Mouse (Mus musculus) urinary bladder, adult 18-20 months (tissue): ENCODE measurements around the gene Ptgis.

Source experiments
- DNase-seq, 2 experiments: peaks; one replicate each; pipeline ENCODE4 v3.0.0; 2022; ENCODE audit warnings: low spot score in 2 of 2, mixed read lengths in 2 of 2

The Ptgis gene

DNA sequence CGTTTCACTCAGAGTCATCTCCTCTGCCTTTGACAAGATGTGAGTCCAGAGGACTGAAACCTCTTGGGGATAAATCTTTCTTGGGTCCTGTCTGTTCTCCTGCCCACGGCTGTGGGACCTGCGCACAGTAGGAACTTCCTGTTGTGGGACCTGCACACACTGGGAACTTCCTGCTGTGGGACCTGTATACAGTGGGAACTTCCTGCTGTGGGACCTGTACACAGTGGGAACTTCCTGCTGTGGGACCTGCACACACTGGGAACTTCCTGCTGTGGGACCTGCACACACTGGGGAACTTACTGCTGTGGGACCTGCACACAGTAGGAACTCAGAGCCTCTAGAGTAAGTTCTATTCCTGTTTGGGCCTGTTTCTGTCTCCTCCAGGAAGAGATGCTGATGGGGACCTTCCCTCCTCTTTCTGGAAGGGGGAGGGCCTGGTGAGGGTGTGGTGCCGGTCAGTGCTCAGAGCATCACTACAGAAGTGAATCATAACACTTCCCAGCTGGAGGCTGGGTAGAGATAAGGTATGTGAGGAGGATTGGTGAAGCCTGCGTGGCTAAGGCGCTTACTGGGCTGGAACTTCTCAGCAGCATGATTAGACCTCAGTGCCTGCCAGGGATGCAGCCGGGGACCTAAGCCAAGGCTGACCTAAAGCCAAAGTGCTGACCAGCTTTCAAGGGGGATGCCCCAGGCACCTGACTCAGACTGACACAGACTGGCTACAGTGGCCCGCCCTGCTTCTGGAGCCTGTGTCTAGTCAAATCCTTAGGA is 22.8 kb upstream of the Ptgis start:
- DNase-seq: peak in 1 of 2 experiments; percentile 84

GRCm38 (mm10) chr2:167262433-167262832 is 22.0 kb upstream of the Ptgis start:
- no peak for DNase-seq

DNA sequence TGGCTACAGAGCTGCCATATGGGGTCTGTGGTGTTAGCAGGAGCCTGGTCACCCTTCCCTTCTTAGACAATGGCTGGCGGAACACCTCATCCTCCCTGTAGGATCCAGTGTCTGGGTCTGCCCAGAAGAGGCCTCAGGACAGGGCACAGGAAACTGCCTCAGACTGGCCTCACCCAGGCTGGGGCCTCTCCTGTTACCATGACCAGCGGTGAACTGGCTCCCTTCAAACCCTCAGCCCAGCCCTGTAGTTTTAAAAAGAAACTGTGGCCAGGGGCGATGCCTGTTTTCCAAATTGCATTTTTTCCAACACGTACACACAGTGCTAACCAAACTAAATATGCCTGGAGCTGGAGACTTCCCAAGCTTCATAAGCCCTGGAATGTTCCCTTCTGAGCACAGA is 20.7 kb upstream of the Ptgis start:
- no peak for DNase-seq

DNA sequence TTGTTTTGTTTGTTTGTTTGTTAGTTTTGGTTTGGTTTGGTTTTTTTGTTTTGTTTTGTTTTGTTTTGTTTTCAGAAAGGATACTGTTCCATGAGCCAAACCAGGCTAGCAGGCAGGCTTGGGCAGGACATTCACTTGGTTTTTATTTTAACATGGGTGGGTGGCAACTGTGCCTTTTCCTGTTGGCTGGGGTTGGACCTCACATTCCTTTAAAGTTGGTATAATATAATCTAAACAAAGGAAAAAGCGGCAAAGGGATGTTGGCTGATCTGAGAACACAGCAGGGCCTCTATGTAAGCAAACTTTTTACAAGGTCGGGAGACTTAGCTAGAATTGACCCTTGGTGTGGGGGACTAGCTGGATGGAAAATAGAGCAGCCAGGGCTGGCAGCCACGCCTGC is 17.4 kb upstream of the Ptgis start:
- no peak for DNase-seq

GRCm38 (mm10) chr2:167254808-167255207 is 14.4 kb upstream of the Ptgis start:
- DNase-seq: no peak

- peak in 1 of 2 experiments; percentile 81 for DNase-seq
These were observed 13.8 kb upstream of the Ptgis start for GRCm38 (mm10) chr2:167254185-167254584.

- no peak for DNase-seq
These were observed 13.1 kb upstream of the Ptgis start for GRCm38 (mm10) chr2:167253476-167253875.

GRCm38 (mm10) chr2:167252057-167252687 is 11.8 kb upstream of the Ptgis start:
- no peak for DNase-seq

GRCm38 (mm10) chr2:167250736-167251337 is 10.4 kb upstream of the Ptgis start:
- DNase-seq: no peak

- no peak for DNase-seq
These were observed 9.8 kb upstream of the Ptgis start for GRCm38 (mm10) chr2:167250003-167250735.

- DNase-seq: peak in 1 of 2 experiments; percentile 50
These were observed 9.2 kb upstream of the Ptgis start for GRCm38 (mm10) chr2:167249591-167249990.

GRCm38 (mm10) chr2:167247823-167248222 is 7.4 kb upstream of the Ptgis start:
- no peak for DNase-seq

GRCm38 (mm10) chr2:167246704-167247103 is 6.3 kb upstream of the Ptgis start:
- DNase-seq: no peak

DNA sequence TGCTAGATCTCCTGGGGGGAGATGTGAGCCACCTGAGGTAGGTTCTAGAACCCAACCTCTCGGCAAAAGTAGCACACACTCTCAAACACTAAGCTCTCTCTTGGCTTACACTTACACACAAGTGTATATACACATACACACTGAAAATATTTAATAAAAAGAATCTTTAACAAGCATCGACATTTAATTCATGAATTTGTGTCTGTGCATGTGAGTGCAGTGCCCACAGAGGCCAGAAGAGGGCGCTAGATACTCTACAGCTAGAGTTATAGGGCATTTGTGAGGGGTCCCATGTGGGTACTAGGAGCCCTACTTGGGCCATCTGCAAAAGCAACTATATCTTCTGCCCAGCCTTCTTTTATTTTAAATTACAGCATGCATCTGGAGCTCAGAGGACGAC is 4.5 kb upstream of the Ptgis start:
- no peak for DNase-seq

DNA sequence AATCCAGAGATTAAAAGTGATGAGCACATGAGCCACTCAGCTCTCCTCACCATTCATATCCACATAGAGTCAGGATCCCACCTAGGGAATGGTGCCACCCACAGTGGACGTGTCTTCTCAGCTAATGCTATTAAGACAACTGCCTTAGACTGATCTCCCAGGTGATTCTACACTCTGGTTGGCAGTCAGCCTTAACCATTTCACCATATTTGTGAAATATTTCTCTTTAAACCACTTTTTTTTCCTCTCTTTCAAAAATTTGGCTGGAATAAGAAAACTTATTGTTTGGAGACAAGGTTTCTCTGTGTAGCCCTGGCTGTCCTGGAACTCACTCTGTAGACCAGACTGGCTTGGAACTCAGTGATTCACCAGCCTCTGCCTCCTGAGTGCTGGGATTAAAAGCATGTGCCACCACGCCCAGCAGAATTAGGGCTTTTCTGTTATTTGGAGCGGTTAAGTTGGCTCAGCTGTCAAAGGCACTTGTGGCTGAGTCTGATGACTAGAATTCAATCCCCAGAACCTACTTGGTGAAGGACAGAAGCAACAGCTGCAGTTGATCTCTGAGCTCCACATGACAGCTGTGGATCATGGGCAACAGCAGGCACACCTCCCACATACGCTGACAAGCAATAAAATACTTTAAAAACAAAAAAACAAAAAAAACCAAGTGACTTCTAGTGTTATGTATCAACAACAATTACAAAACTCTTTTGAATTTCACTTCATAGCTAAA is 3.6 kb upstream of the Ptgis start:
- no peak for DNase-seq

DNA sequence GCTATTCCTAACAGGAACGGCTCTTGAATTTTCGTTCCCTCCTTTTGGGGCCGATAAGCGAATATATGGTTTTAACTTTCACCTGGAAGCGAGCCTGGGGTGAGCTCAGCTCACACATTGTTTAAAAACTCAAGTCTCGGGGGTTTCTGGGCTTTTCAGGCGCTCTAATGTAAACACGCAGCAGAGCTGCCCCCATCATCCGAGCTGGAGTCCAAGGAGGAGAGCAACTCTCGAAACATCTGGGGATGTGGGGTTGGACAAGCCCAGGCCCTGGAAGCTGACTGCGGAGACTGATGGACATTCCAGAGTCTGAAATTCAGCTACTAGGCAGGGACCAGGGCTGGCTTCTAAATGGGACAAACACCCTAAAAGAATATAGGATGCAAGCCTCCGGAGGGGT is 1.1 kb downstream of the Ptgis start:
- DNase-seq: no peak

- DNase-seq: no peak
These were observed 3.2 kb downstream of the Ptgis start for GRCm38 (mm10) chr2:167237224-167237623.

GRCm38 (mm10) chr2:167236174-167236573 is 4.2 kb downstream of the Ptgis start:
- DNase-seq: no peak

DNA sequence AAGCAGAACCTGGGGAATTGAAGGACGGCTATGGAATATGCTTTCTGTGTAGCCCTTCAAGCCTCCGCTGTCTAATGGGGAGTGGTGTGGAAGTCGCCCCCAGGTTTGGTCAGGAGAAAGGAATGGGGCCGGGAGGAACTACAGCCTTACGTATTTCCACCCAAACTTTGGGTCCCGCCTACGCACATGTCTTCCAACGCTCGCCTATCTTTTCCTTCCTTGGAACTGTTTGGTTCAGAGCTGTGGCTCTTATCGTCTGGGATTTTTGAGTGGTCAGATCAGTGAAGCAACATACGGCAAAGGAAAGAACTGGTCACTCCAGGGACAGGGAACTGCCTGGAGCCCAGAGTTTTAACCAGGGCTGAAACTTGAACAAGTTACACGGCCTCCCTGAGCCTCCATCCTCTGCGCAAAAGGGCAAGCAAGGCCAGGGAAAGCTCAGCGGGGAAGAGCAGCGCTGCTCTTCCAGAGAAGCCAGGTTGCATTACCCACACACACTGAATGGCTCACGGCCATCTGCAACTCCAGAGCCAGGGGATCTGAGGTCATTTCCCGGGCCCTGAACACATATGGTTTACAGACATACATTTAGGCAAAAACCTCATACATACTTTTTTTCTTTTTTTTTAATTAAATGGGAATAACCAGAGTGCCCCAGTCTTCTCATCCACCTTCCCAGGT is 4.9 kb downstream of the Ptgis start:
- peak in 1 of 2 experiments; percentile 66 for DNase-seq

DNA sequence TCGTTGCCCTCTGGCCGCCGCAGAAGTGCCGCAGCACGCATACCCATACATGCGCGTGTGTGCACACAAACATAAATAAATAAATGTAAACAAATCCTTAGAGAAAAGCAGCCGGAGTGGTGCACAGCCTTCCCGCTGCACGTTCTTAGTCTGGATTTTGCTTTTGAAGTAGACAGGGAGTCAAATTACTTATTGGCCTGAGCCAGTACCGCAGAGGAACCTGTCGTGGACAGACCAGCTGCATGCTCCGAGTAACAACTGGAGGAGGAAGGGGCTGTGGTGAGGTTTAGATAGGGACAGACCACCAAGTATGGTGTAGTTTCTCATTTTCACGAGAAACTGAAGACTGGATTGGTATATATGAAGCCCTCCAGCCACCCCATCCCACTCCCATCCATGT is 6.6 kb downstream of the Ptgis start:
- DNase-seq: no peak

DNA sequence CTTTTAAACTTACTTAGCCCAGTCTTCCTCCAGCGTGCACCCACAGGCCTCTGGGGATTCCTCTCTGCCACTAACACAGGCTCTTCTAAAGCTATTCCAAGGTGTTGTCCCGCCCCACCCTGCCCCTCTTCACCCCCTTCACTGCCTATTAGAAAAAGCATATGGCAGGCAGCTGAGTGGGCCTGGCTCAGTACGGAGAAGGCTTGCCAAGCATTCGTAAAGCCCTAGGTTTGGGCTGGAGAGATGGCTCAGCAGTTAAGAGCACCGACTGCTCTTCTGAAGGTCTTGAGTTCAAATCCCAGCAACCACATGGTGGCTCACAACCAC is 7.4 kb downstream of the Ptgis start:
- no peak for DNase-seq
